Mouse (Mus musculus): ENCODE measurements around the gene Saysd1.
A peak's percentile ranks its signal among the peaks of the same experiment; 100 is the strongest.

Saysd1 gene

DNA sequence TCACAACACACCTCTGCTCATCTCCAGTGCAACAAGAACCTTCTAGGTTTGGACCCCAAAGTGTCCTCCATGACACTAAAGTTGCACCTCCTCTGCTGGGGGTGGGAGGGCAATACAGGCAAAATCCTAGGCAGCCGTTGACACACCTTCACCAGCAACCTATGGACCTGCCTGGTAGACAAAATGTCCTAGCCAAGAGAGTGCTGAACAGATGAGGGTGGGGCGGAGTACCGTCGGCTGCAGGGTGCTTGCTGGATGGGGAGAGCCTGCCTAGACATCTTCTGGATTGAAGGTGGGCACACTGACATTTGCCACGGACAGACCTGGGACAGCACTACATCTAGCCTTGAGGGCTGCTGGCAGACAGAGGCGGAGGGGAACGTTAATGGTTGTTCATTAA is 26.1 kb upstream of the Saysd1 start:
- no peak for DNase-seq (ENCODE audit: low spot score in 2 of 2)

GRCm38 (mm10) chr14:20162686-20163085 is 24.4 kb upstream of the Saysd1 start:
- DNase-seq (ENCODE audit: low spot score in 2 of 2) = no peak

DNA sequence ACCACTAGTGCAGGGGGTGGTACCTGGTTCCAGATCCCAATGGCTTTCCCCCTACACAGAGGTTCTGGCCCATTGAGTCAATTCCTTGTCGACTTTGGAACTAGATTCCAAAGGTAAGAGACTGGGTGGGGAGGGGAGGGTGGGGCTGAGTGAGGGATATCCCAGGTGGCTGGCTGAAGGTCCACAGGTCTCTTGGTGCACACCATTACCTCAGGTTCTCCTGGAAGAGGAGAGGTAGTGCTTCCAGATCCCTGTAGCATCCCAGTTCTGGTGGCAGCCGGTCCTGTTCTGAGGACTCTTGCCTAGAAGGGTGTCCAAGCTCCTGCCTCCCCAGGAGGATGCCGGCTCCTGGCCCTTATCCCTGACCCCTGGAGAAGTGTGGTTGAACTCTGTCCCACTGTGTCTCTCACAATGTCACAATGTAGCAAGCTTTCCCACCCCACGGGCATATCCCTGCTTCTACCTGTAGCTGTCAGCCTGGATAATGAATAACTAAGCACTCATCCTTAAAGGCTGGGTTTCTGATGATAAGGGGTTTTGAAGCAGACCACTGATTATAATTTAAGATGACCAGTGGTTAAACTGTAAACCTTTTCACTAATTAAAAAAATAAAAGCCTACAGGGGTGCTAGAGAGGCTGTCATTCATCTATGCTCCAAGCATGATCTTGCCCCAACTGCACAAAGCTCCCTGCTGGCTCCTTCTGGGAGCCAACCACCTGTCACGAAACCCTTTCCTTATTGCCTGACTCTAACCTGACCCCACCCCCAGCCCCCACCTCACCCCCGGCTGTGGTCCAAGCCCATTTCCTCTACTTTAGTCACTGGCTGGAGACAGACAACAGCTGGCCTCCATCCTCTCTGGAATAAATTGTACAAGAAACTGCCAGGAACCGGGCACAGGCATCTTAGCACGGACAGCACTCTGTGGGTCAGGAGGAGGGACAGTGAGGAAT is 20.7 kb upstream of the Saysd1 start:
- DNase-seq (ENCODE audit: low spot score in 2 of 2) = no peak

- no peak for DNase-seq (ENCODE audit: low spot score in 2 of 2)
Measured at GRCm38 (mm10) chr14:20157595-20157994, 19.3 kb upstream of the Saysd1 start.

- DNase-seq (ENCODE audit: low spot score in 2 of 2) = no peak
Measured at GRCm38 (mm10) chr14:20155718-20156117, 17.4 kb upstream of the Saysd1 start.

- no peak for DNase-seq (ENCODE audit: low spot score in 2 of 2)
Measured at GRCm38 (mm10) chr14:20154937-20155336, 16.6 kb upstream of the Saysd1 start.

DNA sequence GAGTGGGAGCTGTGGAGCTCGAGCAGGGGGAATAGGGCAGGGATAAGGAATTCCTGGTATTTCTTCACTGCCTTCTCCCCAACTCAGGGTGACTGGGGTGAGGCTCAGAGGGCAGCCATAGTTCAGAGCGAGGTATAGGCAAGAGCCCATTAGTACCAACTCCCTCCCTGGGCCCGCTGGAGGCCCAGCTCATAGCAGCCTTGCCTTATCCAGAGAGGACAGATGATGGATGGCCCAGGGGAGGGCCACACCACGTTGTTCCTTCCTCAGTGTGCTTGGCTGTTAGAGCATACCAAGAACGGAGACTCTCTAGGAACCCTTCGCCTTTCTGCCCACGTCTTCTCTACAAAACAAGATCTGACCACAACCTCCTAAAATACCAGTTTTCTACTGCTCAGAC is 15.9 kb upstream of the Saysd1 start:
- DNase-seq (ENCODE audit: low spot score in 2 of 2) = no peak

DNA sequence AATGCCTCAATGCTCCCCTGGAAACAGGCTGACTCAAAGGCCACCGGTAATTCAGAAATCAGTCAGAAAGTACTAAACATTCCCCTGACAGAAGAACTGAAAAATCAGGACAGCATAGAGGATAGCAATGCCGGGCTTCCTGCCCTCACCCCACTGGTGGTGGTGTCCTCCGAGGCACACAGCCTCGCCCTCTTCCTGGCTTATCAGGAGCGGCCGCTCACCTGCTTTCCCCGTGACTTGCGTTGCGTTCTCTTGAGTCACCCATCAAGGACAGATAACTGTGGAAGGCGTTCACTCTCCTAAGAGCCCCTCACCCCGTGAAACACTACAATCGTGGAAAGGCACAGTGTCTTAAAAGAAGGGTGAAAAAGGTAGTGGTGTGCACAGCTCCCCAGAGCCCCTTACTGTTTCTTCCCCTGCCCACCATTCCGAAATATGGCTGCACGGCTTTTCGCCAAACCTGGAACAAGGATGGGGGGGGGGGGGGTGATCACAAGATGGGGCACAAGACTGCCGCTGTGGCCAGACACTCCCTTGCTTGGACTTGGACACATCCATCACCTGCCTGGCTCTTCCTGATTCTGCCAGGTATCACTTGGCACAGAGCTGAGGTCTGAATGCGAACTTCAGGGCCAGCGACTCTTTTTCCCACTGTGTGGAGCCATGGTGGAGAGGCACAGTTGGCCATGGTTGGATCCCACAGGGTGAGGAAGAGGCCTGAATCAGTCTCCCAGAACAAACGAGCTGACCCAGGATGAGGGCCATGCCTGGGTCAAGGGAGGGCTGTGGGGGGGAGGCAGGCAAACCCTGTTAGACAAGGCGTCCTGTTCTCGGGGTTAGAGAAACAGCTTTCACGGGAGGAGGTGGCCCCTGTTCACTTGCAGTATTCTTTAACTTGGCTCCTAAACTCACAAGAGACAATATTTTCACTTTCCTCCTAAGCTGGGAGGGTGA is 11.1 kb upstream of the Saysd1 start:
- DNase-seq (ENCODE audit: low spot score in 2 of 2) = no peak

DNA sequence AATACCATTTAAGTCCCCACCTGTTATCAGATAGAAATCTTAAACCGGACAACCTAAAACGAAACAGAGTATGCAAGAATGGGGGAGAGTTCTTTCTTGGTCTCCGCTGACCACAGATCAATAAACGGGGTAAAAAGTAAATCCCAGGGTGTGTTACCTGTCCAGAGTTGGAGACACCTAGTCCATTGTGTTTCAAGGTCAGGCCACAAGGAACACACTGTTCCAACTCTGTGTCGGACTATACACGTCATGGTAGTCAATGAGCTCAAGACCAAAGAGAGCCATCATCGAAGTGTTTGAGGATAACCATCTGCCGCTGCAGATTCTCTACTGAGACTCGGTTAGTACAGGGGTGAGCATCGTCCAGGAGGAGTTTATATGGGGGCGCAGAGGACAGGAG is 10.2 kb upstream of the Saysd1 start:
- DNase-seq (ENCODE audit: low spot score in 2 of 2) = no peak

GRCm38 (mm10) chr14:20147854-20148253 is 9.5 kb upstream of the Saysd1 start:
- DNase-seq (ENCODE audit: low spot score in 2 of 2) = no peak

DNA sequence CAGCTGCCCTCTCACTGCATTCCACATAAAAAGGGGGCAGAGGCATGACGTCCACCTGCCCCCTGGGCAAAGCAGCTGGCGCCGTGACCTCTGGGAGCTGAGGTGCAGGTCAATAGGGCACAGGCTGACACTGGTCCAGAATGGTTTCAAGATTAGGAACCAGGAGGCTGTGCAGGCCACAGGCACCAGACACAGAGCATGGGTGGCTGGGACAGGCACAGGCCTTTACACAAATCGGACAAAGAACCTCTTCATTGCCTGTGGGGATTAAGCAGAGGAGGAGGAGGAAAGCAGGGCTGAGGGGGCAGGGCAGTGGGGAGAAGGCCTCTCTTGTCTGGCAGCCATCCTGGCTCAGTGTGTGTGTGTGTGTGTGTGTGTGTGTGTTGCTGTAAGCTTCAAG is 5.8 kb upstream of the Saysd1 start:
- DNase-seq (ENCODE audit: low spot score in 2 of 2) = no peak

GRCm38 (mm10) chr14:20134965-20135671 is 3.2 kb downstream of the Saysd1 start:
- DNase-seq (ENCODE audit: low spot score in 2 of 2) = no peak

GRCm38 (mm10) chr14:20128162-20128561 is 10.2 kb downstream of the Saysd1 start:
- DNase-seq (ENCODE audit: low spot score in 2 of 2) = no peak

- DNase-seq (ENCODE audit: low spot score in 2 of 2) = no peak
Measured at GRCm38 (mm10) chr14:20127406-20128087, 10.8 kb downstream of the Saysd1 start.

DNA sequence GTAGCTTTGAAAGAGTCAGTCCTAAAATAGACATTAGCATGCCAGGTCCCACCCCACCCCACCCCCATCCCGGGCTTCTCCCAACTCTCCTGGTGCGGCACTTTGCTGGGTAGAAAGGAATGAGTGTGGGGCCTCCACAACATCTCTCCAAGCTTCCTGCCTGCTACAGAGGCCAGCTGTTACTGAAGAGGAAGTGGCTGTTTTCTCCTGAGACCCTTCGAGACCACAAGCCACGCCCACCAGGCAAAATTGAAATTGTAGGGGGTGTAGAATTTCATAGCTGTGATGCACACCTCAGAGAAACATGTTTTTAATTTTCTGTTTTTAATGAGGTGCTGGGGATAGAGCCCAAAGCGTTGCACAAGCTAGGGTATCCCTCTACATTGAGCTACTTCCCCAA is 17.5 kb downstream of the Saysd1 start:
- DNase-seq (ENCODE audit: low spot score in 2 of 2) = no peak

GRCm38 (mm10) chr14:20120012-20120411 is 18.3 kb downstream of the Saysd1 start:
- DNase-seq (ENCODE audit: low spot score in 2 of 2) = no peak

- no peak for DNase-seq (ENCODE audit: low spot score in 2 of 2)
Measured at GRCm38 (mm10) chr14:20116149-20116605, 22.2 kb downstream of the Saysd1 start.

- no peak for DNase-seq (ENCODE audit: low spot score in 2 of 2)
Measured at GRCm38 (mm10) chr14:20114951-20115350, 23.4 kb downstream of the Saysd1 start.

- DNase-seq (ENCODE audit: low spot score in 2 of 2) = peak; percentile 74 to 90
Measured at GRCm38 (mm10) chr14:20113964-20114363, 24.4 kb downstream of the Saysd1 start.

DNA sequence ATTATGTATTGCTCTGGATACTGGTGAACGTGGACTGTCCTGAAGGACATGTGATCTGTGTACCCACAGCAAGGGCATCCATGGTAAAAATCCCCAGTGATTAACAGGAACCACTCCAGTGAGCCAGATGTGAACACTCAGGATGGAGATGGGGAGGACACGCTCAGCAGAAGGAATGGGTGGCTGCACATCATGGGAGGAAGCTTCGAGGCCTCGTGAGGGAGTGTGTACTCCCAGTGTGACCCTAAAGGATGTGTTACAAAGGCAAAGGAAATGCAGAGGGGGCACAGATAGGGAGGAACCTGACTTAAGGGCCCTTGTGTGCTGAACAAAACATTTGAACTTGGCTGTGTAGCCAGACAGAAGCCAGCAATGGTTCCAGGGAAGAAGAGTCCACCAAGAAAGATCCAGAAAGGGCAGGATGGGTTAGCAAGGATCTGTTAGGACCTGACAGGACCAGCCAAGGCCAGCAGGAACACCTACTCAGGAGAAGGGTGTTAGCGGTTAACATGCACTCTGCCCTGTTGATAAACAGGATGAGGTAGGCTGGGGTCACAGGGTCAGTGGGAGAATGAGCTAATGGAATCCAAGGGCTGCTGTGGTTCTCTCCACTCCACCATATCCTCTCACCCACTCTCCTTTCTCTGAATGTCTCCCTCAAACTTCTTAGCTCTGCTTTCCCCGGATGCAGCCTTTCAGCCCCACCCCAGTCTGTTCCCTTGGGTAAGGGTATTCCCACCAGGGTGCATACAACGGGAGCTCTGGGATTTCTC is 25.0 kb downstream of the Saysd1 start:
- no peak for DNase-seq (ENCODE audit: low spot score in 2 of 2)

Data from urinary bladder, postnatal 4 days (tissue).